Mouse (Mus musculus) kidney, adult 10 weeks (tissue): ENCODE data around the gene Gm3893. TPM values are rescaled to one million over a fixed set of nuclear protein-coding genes. Genes with fewer than 3 reads are reported as not detected.

Experiments
- polyA plus RNA-seq: library from polyadenylated mRNA; stranded (reverse); fragments of 350-450 nt; fragmentation: Illumina TruSeq; extraction: RNeasy Lipid Tissue Mini Kit (QIAGEN cat#74804); gene quantifications from one replicate; pipeline ENCODE4 v1.2.3, GENCODE M21; 2014; ENCODE audit warnings: low read depth, low replicate concordance

Gene Gm3893
- not detected for polyA plus RNA-seq

DNA sequence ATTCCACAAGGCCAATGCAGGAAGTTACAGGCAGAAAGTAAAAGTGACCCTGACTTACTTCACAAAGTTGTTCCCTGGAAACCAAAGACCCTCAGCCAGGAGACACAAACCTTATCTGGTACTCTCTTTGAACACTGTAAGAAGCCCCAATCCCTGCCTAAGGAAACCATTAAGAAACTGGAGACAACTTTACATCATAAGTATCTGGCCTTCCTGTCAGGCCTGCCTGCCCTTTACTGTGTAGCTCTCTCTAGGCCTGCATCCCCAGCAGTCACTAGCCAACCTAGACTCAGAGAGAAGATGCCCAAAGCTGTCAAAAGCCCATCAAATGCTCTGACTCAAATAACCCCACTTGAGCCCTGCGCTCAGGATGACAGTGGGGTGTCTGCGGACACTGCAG lies at the start of gene Gm3893:
TSS of gene Gm3893 (plus strand) at position 301 of the 400 bp plus-strand sequence.

DNA sequence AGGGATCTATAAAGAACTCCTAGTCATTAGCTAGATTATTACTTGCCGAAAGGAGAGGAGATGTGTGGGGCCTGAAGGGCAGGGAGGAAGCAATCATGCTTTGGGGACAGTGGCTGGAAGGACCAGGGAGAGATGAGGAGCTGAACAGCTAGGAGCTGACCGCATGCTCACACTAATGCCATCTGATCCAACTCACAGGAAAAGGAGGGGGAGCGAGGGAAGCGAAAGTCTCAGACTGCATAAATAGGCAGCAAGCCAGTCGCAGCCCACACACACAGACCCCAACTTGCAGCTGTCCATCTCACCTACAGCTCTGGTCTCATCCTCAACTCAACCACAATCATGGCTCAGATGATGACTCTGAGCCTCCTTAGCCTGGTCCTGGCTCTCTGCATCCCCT lies 23.5 kb downstream of the Gm3893 start, which contains the start of gene Gm13304:
TSS of gene Gm13304 (plus strand) at position 301 of the 400 bp plus-strand sequence.

Other genes with a start within 250 kb of the Gm3893 start
- not detected for gene Gm21541, start 187.6 kb upstream of the Gm3893 start, polyA plus RNA-seq
- 0.93 TPM for gene Gm20878, start 149.6 kb upstream of the Gm3893 start, polyA plus RNA-seq
- 0.40 TPM for gene Fam205a4, start 125.1 kb upstream of the Gm3893 start, polyA plus RNA-seq
- not detected for gene Gm21093, start 56.5 kb upstream of the Gm3893 start, polyA plus RNA-seq
- gene Gm13304, start 23.6 kb downstream of the Gm3893 start, polyA plus RNA-seq = not detected
- gene Gm13306, start 62.2 kb downstream of the Gm3893 start, polyA plus RNA-seq = not detected
- gene Gm13305, start 77.4 kb downstream of the Gm3893 start, polyA plus RNA-seq = not detected
- gene Gm10600, start 149.4 kb downstream of the Gm3893 start, polyA plus RNA-seq = 0.53 TPM
- gene Ccl21b, start 164.6 kb downstream of the Gm3893 start, polyA plus RNA-seq = not detected
- not detected for gene Gm21953, start 203.1 kb downstream of the Gm3893 start, polyA plus RNA-seq
- not detected for gene Fam205a3, start 227.1 kb downstream of the Gm3893 start, polyA plus RNA-seq